Mouse (Mus musculus) cortical plate, adult 2 months (tissue): ENCODE data around the gene Cdx2. TPM values are rescaled to one million over a fixed set of nuclear protein-coding genes. Genes with fewer than 3 reads are reported as not detected.

ENCODE experiments used
- H3K27ac ChIP-seq: fragments of 200-500 bp; 2 replicates; pipeline ENCODE4 v1.5.1; 2012; ENCODE audit warnings: low read length, control low read depth, inconsistent platforms; ENCODE audit not compliant: insufficient read depth
- H3K4me1 ChIP-seq: fragments of 200-500 bp; 2 replicates; pipeline ENCODE4 v1.6.1; 2011; ENCODE audit warnings: low read length; ENCODE audit not compliant: control insufficient read depth, insufficient read depth
- H3K4me3 ChIP-seq: fragments of 200-500 bp; 2 replicates; pipeline ENCODE4 v1.5.1; 2011; ENCODE audit warnings: mild to moderate bottlenecking, low read length, control low read depth; ENCODE audit not compliant: insufficient read depth
- CTCF ChIP-seq: fragments of 200-500 bp; IDR thresholded peaks from 2 replicates; pipeline ENCODE4 v1.5.1; 2011; ENCODE audit warnings: mild to moderate bottlenecking, control low read depth, low read length; ENCODE audit not compliant: insufficient read depth; ENCODE audit errors: extremely low read depth
- POLR2A ChIP-seq: fragments of 200-500 bp; IDR thresholded peaks from 2 replicates; pipeline ENCODE4 v1.6.1; 2011; ENCODE audit warnings: mild to moderate bottlenecking, low read length, control low read depth; ENCODE audit not compliant: insufficient read depth; ENCODE audit errors: extremely low read depth
- polyA plus RNA-seq: library from polyadenylated mRNA; depleted of rRNA; stranded (reverse); fragments of >200 nt; gene quantifications from 2 replicates; pipeline ENCODE4 v1.2.3, GENCODE M21; 2012

The Cdx2 gene
- polyA plus RNA-seq, 1 experiment, result not detected

- Histone ChIP-seq H3K4me1 (no peaks in the 10 kb centered on the region), H3K27ac (no peak overlapping the region), H3K4me3 (no peak overlapping the region)
- TF ChIP-seq POLR2A (no peak), CTCF (no peak)
Observed at GRCm38 (mm10) chr5:147294121-147294520, 12.9 kb downstream of the Cdx2 start.

DNA sequence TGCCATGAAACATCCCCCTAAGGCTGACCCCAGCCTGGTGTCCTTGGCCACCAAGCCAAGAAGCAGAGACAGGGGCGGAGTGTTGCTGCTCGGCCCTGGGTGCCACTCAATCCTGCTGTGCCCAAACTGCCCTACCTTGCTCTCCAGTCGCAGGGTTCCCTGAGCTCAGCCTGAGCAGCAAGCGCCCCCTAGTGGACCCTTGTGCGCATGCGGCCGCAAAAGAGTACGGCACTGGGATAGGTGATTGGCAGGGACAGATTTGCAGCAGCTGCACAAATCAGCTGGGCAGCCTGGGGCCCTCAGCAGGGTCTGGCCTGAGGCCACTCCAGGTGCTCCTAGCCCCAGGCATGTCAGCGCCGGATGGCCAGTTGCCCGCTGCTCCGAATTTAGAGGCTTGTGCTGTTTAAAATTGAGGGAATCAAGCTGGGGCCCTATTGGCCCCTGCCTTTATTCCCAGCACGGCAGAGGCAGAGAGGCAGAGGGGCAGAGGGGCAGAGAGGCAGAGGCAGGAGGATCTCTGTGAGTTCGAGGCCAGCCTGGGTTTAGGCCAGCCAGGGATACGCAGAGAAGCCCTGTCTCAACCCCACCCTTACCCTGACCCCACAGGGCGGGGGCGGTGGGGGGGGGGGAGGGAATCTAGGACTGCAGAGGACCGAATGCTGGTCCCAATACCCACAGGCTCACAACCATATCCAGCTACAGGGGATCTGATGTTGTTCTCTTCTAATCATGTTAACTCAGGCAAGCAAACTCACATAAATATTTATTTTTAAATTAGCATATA, 13.8 kb downstream of the Cdx2 start:
- TF ChIP-seq POLR2A (no peak), CTCF (peak; percentile 67)
- H3K27ac ChIP-seq, result no peak overlapping the region

GRCm38 (mm10) chr5:147292506-147293120, 14.5 kb downstream of the Cdx2 start:
- H3K4me1 ChIP-seq, result no peaks in the 10 kb centered on the region
- no peak overlapping the region for H3K4me3 ChIP-seq
- no peak overlapping the region for H3K27ac ChIP-seq
- TF ChIP-seq CTCF (no peak), POLR2A (no peak)

More for the DNA sequence above, 13.8 kb downstream of the Cdx2 start:
- H3K4me3 ChIP-seq, result no peak overlapping the region
- H3K4me1 ChIP-seq, result no peaks in the 10 kb centered on the region

- TF ChIP-seq POLR2A (no peak), CTCF (no peak)
- Histone ChIP-seq H3K4me3 (no peak overlapping the region), H3K27ac (no peak overlapping the region), H3K4me1 (no peaks in the 10 kb centered on the region)
Observed at GRCm38 (mm10) chr5:147291764-147292505, 15.1 kb downstream of the Cdx2 start.

GRCm38 (mm10) chr5:147284365-147284764, 22.7 kb downstream of the Cdx2 start:
- no peak for TF ChIP-seq CTCF
- TF ChIP-seq POLR2A, result no peak
- Histone ChIP-seq H3K4me1 (no peaks in the 10 kb centered on the region), H3K27ac (no peak overlapping the region), H3K4me3 (no peak overlapping the region)

GRCm38 (mm10) chr5:147277547-147277925, 29.5 kb downstream of the Cdx2 start:
- TF ChIP-seq POLR2A (no peak), CTCF (no peak)

DNA sequence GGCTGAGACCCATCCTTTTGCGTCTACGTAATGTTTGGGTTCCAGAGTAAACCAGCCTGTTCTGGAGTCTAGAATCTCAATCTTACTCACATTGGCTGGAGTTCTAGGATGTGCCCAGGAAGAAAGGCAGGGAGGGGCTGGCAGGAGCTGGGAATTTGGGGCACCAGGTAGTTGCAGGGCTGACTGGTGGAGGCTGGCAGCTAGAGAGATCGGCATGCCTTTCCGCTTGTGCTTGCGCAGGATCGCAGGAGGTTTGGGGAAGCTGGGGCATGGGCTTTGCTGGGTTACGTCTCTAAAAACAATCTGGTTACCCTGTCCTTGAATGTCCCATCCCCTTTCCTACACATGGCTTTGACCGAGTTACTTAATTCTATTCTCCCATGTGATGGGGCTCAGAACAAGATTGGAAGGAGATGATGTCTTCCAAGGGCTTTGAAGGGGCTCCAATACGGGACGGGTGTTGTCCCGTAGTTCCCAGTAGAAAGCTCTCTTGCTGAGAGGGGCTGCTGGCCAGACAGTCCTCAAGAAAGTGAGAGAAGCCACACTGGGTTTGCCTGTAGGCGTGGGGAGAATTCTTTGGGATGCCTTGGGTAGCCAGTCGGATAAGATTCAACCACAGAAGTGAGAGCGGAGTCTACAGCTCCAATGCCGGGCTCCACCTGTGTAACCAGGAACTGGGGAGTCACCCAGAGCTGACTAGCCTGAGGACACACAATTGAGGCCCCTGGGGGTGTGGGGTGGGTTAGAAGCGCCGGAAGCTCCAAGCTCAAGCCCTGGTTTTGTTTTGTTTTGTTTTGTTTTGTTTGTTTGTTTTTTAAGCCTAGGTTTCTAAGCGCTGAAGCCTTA, 30.1 kb downstream of the Cdx2 start:
- Histone ChIP-seq H3K4me3 (no peak overlapping the region), H3K4me1 (no peaks in the 10 kb centered on the region), H3K27ac (no peak overlapping the region)
- TF ChIP-seq CTCF (no peak), POLR2A (no peak)

More at GRCm38 (mm10) chr5:147277547-147277925, 29.5 kb downstream of the Cdx2 start:
- no peak overlapping the region for H3K4me3 ChIP-seq
- no peaks in the 10 kb centered on the region for H3K4me1 ChIP-seq
- no peak overlapping the region for H3K27ac ChIP-seq

GRCm38 (mm10) chr5:147275761-147276160, 31.3 kb downstream of the Cdx2 start:
- TF ChIP-seq POLR2A, result no peak
- no peak for TF ChIP-seq CTCF
- no peak overlapping the region for H3K4me3 ChIP-seq
- H3K4me1 ChIP-seq, result no peaks in the 10 kb centered on the region
- no peak overlapping the region for H3K27ac ChIP-seq
